Mouse (Mus musculus) ES-E14 (cell line): ENCODE results near the gene Ankrd11. TPM values are rescaled to one million over a fixed set of nuclear protein-coding genes. Genes with fewer than 3 reads are reported as not detected.

ENCODE experiments used
- DNase-seq: peaks from one replicate; pipeline ENCODE4 v3.0.0-alpha.2; 2013; ENCODE audit warnings: low read depth, low spot score
- H3K27ac ChIP-seq: 2 replicates; pipeline ENCODE4 v1.5.1; 2012; ENCODE audit warnings: low read depth, mild to moderate bottlenecking, low read length, moderate library complexity, mixed read lengths; ENCODE audit not compliant: poor library complexity, insufficient read depth, severe bottlenecking
- H3K36me3 ChIP-seq: 2 replicates; pipeline ENCODE4 v1.6.1; 2012; ENCODE audit warnings: mild to moderate bottlenecking, low read length, moderate library complexity, mixed read lengths; ENCODE audit not compliant: control insufficient read depth, poor library complexity, insufficient read depth, severe bottlenecking
- H3K4me1 ChIP-seq, 2 experiments: fragments of 150-350 bp in 1 of 2; sonication (generic) in 1 of 2; 2 replicates each; pipeline ENCODE4 v1.6.1; 2012; ENCODE audit warnings: low read length in 2 of 2, mild to moderate bottlenecking in 1 of 2, mixed read lengths in 1 of 2; ENCODE audit not compliant: control insufficient read depth in 2 of 2, insufficient read depth in 2 of 2, poor library complexity in 1 of 2
- H3K4me3 ChIP-seq, 2 experiments: fragments of 150-350 bp in 1 of 2; sonication (generic) in 1 of 2; 2 replicates each; pipeline ENCODE4 v1.5.1; 2012; ENCODE audit warnings: low read length in 2 of 2, low read depth in 1 of 2, mild to moderate bottlenecking in 1 of 2, mixed read lengths in 1 of 2; ENCODE audit not compliant: insufficient read depth in 1 of 2, poor library complexity in 1 of 2, severe bottlenecking in 1 of 2
- H3K9ac ChIP-seq: 2 replicates; pipeline ENCODE4 v1.6.1; 2012; ENCODE audit warnings: low read depth, mild to moderate bottlenecking, low read length, mixed read lengths; ENCODE audit not compliant: poor library complexity, insufficient read depth, severe bottlenecking
- H3K9me3 ChIP-seq: fragments of 150-350 bp; sonication (generic); 2 replicates; pipeline ENCODE4 v1.6.1; 2012; ENCODE audit warnings: low read depth, mild to moderate bottlenecking, low read length; ENCODE audit not compliant: control insufficient read depth, insufficient read depth
- CHD2 ChIP-seq: IDR thresholded peaks from 2 replicates; pipeline ENCODE4 v1.6.1; 2014; ENCODE audit warnings: mild to moderate bottlenecking, low read depth, low read length, inconsistent platforms
- HCFC1 ChIP-seq: IDR thresholded peaks from 2 replicates; pipeline ENCODE4 v1.6.1; 2012; ENCODE audit warnings: low read length, inconsistent platforms, borderline replicate concordance; ENCODE audit not compliant: insufficient read depth
- MAFK ChIP-seq: IDR thresholded peaks from 2 replicates; pipeline ENCODE4 v1.6.1; 2014; ENCODE audit warnings: mild to moderate bottlenecking, low read depth, low read length, inconsistent platforms; ENCODE audit not compliant: insufficient read depth
- ZC3H11A ChIP-seq: IDR thresholded peaks from 2 replicates; pipeline ENCODE4 v1.6.1; 2012; ENCODE audit warnings: low read depth, mild to moderate bottlenecking, inconsistent platforms, low read length, borderline replicate concordance
- ZNF384 ChIP-seq: IDR thresholded peaks from 2 replicates; pipeline ENCODE4 v1.6.1; 2012; ENCODE audit warnings: low read depth, low read length, inconsistent platforms
- in situ Hi-C, 2 experiments: fragments of 600-800 bp; cut with MboI; formaldehyde crosslinking; loops; one replicate each; pipeline ENCODE4 v1.15.1; 2025; ENCODE audit warnings: low sequenced_read_pairs in 2 of 2, inconsistent platforms in 1 of 2; ENCODE audit not compliant: unreplicated experiment in 2 of 2
- total RNA-seq: library from RNA; depleted of rRNA; stranded (reverse); fragments of 300-350 nt; gene quantifications from 2 replicates; pipeline ENCODE4 v1.2.3, GENCODE M21; 2012

Ankrd11 gene
- total RNA-seq, 1 experiment, result 155 TPM

- TF ChIP-seq HCFC1, result no peak
- TF ChIP-seq MAFK, result no peak
- TF ChIP-seq ZC3H11A, result no peak
- no peak for TF ChIP-seq CHD2
- TF ChIP-seq ZNF384, result no peak
- peaks cover 39% of the 10 kb centered on the region for H3K36me3 ChIP-seq
- no peak overlapping the region for H3K4me3 ChIP-seq
- H3K27ac ChIP-seq, result no peak overlapping the region
- no peaks in the 10 kb centered on the region for H3K9me3 ChIP-seq
- H3K9ac ChIP-seq, result no peak overlapping the region
- in situ Hi-C loops, result no loop called here
- no peak for DNase-seq
- H3K4me1 ChIP-seq, result peaks cover 0 to 4% of the 10 kb centered on the region in 2 experiments; a peak in 1 of 4 replicates
These were observed 140.6 kb downstream of the Ankrd11 start for GRCm38 (mm10) chr8:122901476-122901875.

GRCm38 (mm10) chr8:122899085-122899484 lies 143.0 kb downstream of the Ankrd11 start:
- in situ Hi-C loops, result no loop called here
- Histone ChIP-seq H3K36me3 (peaks cover 52% of the 10 kb centered on the region), H3K4me1 (no peaks in the 10 kb centered on the region)

GRCm38 (mm10) chr8:122898473-122898872 lies 143.6 kb downstream of the Ankrd11 start:
- Histone ChIP-seq H3K4me3 (no peak overlapping the region), H3K36me3 (peaks cover 57% of the 10 kb centered on the region), H3K9ac (no peak overlapping the region), H3K4me1 (no peaks in the 10 kb centered on the region), H3K9me3 (no peaks in the 10 kb centered on the region), H3K27ac (no peak overlapping the region)
- in situ Hi-C loops, result no loop called here
- TF ChIP-seq CHD2 (no peak), MAFK (no peak)
- DNase-seq, result no peak

More at GRCm38 (mm10) chr8:122899085-122899484, 143.0 kb downstream of the Ankrd11 start:
- no peak for TF ChIP-seq CHD2
- TF ChIP-seq ZC3H11A, result no peak
- TF ChIP-seq ZNF384, result no peak
- TF ChIP-seq MAFK, result no peak
- no peak for TF ChIP-seq HCFC1
- DNase-seq, result no peak
- Histone ChIP-seq H3K9ac (no peak overlapping the region), H3K4me3 (no peak overlapping the region), H3K27ac (no peak overlapping the region), H3K9me3 (no peaks in the 10 kb centered on the region)

- Histone ChIP-seq H3K27ac (no peak overlapping the region), H3K36me3 (peaks cover 60% of the 10 kb centered on the region), H3K4me1 (no peaks in the 10 kb centered on the region), H3K9me3 (no peaks in the 10 kb centered on the region), H3K9ac (no peak overlapping the region), H3K4me3 (no peak overlapping the region)
- no peak for DNase-seq
- in situ Hi-C loops, result no loop called here
- no peak for TF ChIP-seq MAFK
- TF ChIP-seq CHD2, result no peak
- no peak for TF ChIP-seq ZC3H11A
- no peak for TF ChIP-seq ZNF384
- TF ChIP-seq HCFC1, result no peak
These were observed 144.1 kb downstream of the Ankrd11 start for GRCm38 (mm10) chr8:122898018-122898417.

GRCm38 (mm10) chr8:122897200-122897599 lies 144.9 kb downstream of the Ankrd11 start:
- no peaks in the 10 kb centered on the region for H3K4me1 ChIP-seq
- H3K9me3 ChIP-seq, result no peaks in the 10 kb centered on the region
- H3K27ac ChIP-seq, result no peak overlapping the region
- no peak overlapping the region for H3K9ac ChIP-seq
- TF ChIP-seq CHD2, result no peak
- TF ChIP-seq ZC3H11A, result no peak
- no peak for TF ChIP-seq MAFK
- TF ChIP-seq ZNF384, result no peak
- TF ChIP-seq HCFC1, result no peak
- no peak overlapping the region for H3K4me3 ChIP-seq
- in situ Hi-C loops, result no loop called here
- DNase-seq, result no peak
- H3K36me3 ChIP-seq, result peaks cover 68% of the 10 kb centered on the region
